Mouse (Mus musculus) gastrocnemius, postnatal 14 days (tissue): ENCODE measurements at regions not wholly inside any gene's neighbourhood (a gene's known extent, or its start where the extent isn't known, plus 50 kb on each side); places are given as distances from the start of the nearest gene placed in this dataset.
A peak's percentile ranks its signal among the peaks of the same experiment; 100 is the strongest.

ENCODE experiments used
- DNase-seq: peaks from one replicate; pipeline ENCODE4 v3.0.0; 2021; ENCODE audit warnings: mixed read lengths
- intact Hi-C: fragments of 180-260 bp; cut with DNase I; formaldehyde crosslinking; loops from one replicate; pipeline ENCODE4 v1.15.1; 2025; ENCODE audit warnings: low total_unique reads

GRCm38 (mm10) chr12:79974530-79974929 is 138.3 kb downstream of the Zfp36l1 start:
- intact Hi-C loops, result no loop called here
- no peak for DNase-seq

GRCm38 (mm10) chr12:79973566-79974230 is 139.1 kb downstream of the Zfp36l1 start:
- intact Hi-C loops, result no loop called here
- DNase-seq, result no peak

GRCm38 (mm10) chr12:79970981-79971390 is 141.8 kb downstream of the Zfp36l1 start:
- DNase-seq, result no peak
- intact Hi-C loops, result no loop called here

GRCm38 (mm10) chr12:79970227-79970901 is 142.4 kb downstream of the Zfp36l1 start:
- peak; percentile 73 for DNase-seq
- intact Hi-C loops, result no loop called here

GRCm38 (mm10) chr12:79969346-79970226 is 143.2 kb downstream of the Zfp36l1 start:
- no peak for DNase-seq
- intact Hi-C loops, result no loop called here

GRCm38 (mm10) chr12:79968676-79969075 is 144.1 kb downstream of the Zfp36l1 start:
- DNase-seq, result no peak

GRCm38 (mm10) chr12:79967491-79968255 is 145.1 kb downstream of the Zfp36l1 start:
- intact Hi-C loops, result no loop called here
- DNase-seq, result peak; percentile 52

More at GRCm38 (mm10) chr12:79968676-79969075, 144.1 kb downstream of the Zfp36l1 start:
- intact Hi-C loops, result no loop called here

- no peak for DNase-seq
- intact Hi-C loops, result no loop called here
These were observed 146.0 kb downstream of the Zfp36l1 start for GRCm38 (mm10) chr12:79966621-79967490.

GRCm38 (mm10) chr12:79966289-79966615 is 146.6 kb downstream of the Zfp36l1 start:
- intact Hi-C loops, result no loop called here
- no peak for DNase-seq

- DNase-seq, result peak; percentile 53
- intact Hi-C loops, result no loop called here
These were observed 147.1 kb downstream of the Zfp36l1 start for GRCm38 (mm10) chr12:79965471-79966288.

GRCm38 (mm10) chr12:79963443-79964025 is 149.3 kb downstream of the Zfp36l1 start:
- intact Hi-C loops, result no loop called here
- no peak for DNase-seq

GRCm38 (mm10) chr12:79962649-79963236 is 150.1 kb downstream of the Zfp36l1 start:
- intact Hi-C loops, result no loop called here
- DNase-seq, result no peak

GRCm38 (mm10) chr12:79961881-79962280 is 150.9 kb downstream of the Zfp36l1 start:
- intact Hi-C loops, result no loop called here
- DNase-seq, result no peak

- no peak for DNase-seq
- intact Hi-C loops, result no loop called here
These were observed 151.7 kb downstream of the Zfp36l1 start for GRCm38 (mm10) chr12:79961076-79961475.

- no peak for DNase-seq
- intact Hi-C loops, result no loop called here
These were observed 152.4 kb downstream of the Zfp36l1 start for GRCm38 (mm10) chr12:79960446-79960845.

GRCm38 (mm10) chr12:79959540-79960305 is 153.1 kb downstream of the Zfp36l1 start:
- intact Hi-C loops, result no loop called here

More at GRCm38 (mm10) chr12:79959540-79960305, 153.1 kb downstream of the Zfp36l1 start:
- DNase-seq, result no peak
